Mouse (Mus musculus): ENCODE results near the gene Zfp219.

The Zfp219 gene

DNA sequence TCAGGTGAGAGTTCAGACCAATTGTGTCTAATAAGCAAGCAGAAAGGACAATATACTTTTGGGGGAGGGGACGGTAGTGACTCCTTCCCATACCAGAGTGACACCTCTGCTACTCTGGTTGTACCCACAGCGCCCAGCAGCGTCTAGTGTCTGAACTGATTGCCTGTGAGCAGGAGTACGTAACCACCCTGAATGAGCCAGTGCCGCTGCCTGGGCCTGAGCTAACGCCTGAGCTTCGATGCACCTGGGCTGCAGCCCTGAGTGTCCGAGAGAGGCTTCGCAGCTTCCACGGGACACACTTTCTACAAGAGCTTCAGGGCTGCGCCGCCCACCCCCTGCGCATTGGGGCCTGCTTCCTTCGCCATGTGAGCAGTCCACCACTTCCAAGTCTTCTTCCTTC, 23.1 kb downstream of the Zfp219 start:
- DNase-seq (ENCODE audit: low spot score in 2 of 2), result no peak

DNA sequence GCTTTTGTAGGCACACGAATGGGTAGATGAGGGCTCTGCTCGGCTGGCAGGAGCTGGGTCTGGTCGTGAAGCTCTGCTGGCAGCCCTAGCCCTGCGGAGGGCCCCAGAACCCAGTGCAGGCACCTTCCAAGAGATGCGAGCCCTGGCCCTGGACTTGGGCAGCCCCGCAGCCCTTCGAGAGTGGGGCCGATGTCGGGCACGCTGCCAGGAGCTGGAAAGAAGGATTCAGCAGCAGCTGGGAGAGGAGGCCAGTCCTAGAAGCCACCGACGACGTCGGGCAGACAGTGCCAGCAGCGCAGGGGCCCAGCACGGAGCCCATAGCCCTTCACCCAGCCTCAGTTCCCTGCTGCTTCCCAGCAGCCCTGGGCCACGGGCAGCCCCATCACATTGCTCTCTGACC, 23.7 kb downstream of the Zfp219 start:
- no peak for DNase-seq (ENCODE audit: low spot score in 2 of 2)

GRCm38 (mm10) chr14:51996231-51996841, 24.2 kb downstream of the Zfp219 start:
- DNase-seq (ENCODE audit: low spot score in 2 of 2), result no peak

- DNase-seq (ENCODE audit: low spot score in 2 of 2), result no peak
These were observed 25.2 kb downstream of the Zfp219 start for GRCm38 (mm10) chr14:51995219-51995871.

DNA sequence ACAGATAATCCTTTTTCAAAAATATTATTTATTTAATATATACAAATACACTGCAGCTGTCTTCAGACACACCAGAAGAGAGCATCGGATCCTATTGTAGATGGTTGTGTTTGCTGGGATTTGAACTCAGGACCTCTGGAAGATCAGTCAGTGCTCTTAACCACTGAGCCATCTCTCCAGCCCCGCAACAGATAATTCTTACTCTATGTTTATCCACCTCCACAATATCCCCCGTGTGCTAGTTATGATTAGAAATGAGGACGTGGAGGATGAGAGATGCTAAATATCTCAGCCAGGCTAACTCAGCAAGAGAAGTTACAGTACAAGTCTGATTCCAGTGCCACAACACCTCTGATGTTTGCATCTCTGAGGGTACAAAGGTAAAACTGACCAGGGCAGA, 26.1 kb downstream of the Zfp219 start:
- DNase-seq (ENCODE audit: low spot score in 2 of 2), result no peak

DNA sequence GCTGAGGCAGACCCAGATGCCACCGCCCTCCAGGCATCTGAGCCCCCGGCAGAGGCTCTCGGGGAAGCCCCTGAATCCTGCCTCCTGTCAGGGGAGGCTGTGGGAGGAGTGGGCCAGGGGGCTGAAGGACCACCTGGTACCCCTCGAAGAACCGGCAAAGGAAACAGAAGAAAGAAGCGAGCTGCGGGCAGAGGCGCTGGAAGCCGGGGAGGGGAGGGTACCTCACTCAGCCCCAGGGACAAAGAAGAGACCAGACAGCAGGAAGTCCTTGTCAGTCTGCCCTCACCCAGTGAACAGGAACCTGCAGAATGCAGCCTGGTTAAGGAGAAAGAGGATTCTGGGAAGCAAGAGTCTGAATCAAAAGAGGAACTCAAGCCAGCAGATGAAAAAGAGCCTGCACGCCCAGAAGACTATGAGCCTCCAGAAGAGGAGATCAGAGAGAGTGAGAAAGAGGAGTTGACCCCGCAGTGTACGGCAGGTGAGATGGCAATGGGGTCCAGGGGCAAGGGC, 31.0 kb downstream of the Zfp219 start:
- no peak for DNase-seq (ENCODE audit: low spot score in 2 of 2)

DNA sequence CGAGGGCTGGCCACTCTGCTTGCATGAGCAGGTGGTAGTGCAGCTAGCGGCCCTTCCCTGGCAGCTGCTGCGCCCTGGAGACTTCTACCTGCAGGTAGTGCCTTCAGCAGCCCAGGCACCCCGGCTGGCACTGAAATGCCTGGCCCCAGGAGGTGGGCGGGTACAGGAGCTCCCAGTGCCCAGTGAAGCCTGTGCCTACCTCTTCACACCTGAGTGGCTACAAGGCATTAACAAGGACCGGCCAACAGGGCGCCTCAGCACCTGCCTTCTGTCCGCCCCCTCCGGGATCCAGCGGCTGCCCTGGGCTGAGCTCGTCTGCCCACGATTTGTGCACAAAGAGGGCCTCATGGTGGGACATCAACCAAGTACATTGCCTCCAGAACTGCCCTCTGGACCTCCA, 31.8 kb downstream of the Zfp219 start:
- no peak for DNase-seq (ENCODE audit: low spot score in 2 of 2)

DNA sequence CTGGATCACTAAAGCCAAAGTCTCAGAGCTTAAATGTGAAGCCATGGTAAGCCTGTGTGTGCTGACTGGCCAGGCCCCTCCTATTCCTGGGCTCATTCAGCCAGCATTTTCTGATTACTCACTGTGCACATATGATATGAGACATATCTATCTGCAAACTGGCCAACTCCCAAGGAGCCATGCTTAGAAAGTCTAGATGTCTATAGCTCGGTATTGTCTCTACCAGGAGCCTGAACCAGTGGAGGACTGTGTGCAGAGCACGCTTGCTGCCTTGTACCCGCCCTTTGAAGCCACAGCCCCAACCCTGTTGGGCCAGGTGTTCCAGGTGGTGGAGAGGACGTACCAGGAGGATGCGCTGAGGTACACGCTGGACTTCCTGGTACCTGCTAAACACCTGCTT, 33.4 kb downstream of the Zfp219 start:
- DNase-seq (ENCODE audit: low spot score in 2 of 2), result no peak

DNA sequence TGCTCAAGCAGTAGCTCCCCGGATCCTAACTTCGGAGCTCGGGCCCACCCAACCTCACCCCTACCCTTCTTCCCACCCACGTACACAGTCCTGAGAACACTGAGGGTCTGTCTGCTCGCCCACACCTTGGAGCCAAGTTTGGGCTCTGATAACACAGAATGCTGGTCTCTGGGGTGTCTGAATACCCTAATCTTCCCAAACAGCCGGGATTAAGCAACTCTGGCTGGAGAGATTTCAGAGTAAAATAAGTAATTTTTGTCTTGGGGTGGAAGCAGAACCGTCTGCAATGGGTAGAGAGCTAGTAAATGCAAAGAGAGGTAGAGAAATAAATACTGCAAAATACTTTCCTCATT, 34.4 kb downstream of the Zfp219 start:
- DNase-seq (ENCODE audit: low spot score in 2 of 2), result no peak

DNA sequence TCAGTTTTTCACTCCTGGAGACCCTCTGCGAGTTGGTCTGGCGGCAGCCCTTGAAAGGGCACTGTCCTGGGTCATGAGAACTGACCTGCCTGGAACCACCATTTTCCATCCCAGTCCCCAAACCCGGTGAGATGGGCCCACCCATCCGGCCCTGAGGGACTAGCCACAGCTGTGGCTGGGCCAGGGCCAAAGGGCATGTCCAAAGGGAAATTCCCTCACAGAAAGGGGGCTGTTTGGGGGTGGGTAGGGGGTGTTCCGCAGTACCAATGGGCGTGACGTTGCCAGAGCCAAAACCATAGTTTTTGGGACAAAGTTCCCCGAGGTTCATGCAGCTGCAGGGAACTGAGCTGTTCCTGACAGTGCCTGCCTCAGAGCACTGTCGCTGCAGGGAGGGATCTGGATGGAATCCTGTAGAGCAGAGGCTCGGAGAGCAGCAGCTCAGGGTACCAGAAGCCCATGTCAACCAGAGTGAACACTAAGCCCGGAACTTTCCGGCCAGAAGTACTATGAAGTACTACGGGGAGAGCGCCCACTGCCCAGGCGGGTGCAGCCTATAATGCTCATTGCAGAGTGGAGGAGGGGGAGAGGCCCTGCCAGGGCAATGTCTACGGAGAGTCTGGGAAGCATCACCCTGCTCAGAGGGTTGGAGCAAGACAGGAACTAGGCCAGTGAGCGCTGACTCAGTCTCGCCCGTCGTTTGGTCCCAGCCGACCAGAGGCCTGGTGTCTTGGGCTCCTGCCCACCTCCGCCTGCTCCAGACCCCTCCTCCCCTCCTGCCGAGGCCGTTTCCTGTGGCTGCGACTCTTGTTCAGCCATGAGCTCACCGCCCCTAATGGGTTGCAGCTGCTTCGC, 35.0 kb downstream of the Zfp219 start:
- DNase-seq (ENCODE audit: low spot score in 2 of 2), result peak; percentile 90 to 92

DNA sequence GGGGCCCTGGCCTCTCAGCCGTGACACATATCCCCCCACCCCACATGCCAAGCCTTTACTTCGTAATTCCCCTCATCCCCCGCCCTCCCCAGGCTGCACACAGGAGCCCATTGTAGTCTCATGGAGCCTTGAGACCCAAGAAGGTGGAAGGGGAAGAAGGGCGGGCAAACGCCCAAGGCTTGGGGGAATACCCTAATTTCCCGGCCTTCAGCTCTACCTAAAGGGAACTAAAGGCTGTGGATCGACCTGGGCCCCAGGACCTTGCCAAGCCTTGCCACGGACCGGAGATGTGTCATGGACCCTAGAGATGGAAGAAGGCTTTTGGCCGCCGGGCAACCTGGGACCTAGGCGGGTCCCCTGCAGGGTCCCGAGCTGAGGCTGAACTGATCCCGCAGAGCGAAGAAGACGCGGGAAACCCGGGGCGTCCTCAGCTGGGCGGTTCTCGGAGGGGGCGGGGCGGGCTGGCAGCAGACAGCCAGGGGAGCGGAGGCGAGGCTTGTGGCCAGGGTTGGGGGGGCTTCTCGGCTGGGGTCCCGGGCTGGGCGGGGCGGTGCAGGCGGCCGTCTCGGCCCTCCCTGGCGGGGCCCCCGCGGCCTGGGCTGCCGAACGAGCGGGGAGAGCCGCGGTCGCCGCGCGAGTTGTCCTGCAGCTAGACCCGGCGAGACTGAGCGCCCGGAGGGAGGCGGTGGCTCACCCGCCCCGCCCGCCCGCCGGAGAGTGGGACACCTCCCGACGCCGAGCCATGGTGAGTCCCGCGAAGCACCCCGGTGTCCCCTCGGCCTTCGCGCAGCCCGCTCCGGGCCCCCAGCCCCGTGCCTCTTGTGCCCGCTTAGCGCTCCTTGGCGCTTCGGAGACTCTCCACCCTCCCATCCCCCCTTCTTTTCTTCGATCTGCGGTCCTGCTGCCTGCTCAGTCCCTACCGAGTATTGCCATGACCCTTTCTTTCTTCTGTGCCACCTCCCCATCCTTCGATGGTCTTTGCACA, 36.0 kb downstream of the Zfp219 start, which contains the start of gene Arhgef40:
TSS of gene Arhgef40 (plus strand) at position 473 of the 985 bp plus-strand sequence.
- DNase-seq (ENCODE audit: low spot score in 2 of 2), result peak; percentile 75 to 78

DNA sequence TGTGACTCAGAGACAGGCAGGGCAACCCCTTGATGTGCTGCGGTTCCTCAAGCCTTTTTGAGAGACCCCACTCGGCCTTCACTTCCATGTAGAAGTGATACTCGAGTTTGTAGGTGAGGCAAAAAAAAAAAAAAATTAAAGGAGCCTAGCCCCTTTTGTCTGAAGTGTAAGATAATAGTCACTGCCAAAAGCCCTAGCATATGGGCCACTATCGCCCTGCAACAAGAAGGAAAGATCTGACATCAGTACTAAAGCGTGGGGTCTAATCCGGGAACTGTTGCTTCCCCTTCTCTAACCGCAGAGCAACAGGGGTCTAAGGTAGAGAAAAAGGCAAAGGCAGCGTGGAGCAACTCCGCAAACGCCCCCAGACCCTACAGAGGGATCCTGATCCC, 36.7 kb downstream of the Zfp219 start:
- DNase-seq (ENCODE audit: low spot score in 2 of 2), result no peak

- no peak for DNase-seq (ENCODE audit: low spot score in 2 of 2)
These were observed 37.3 kb downstream of the Zfp219 start for GRCm38 (mm10) chr14:51983251-51983650.

- no peak for DNase-seq (ENCODE audit: low spot score in 2 of 2)
These were observed 41.3 kb downstream of the Zfp219 start for GRCm38 (mm10) chr14:51979252-51979651.

GRCm38 (mm10) chr14:51967400-51967799, 53.1 kb downstream of the Zfp219 start:
- DNase-seq (ENCODE audit: low spot score in 2 of 2), result no peak

DNA sequence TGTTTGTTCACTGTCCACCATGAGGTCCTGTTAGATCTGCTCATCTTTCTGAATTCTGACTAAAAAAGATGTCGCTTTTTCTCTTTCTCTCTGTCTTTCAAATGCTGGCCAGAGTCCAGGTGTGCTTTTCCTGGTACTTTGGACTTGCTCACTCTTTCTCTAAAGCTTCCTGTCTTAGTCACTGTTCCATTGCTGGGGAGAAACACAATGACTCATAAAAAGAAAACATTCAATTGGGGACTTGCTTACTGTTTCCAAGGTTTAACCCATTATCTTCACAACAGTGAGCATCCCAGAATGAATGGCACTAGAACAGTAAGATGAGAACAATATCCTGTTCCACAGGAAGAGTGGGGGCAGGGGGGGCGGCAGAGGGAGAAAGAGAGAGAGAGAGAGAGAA, 60.2 kb downstream of the Zfp219 start:
- DNase-seq (ENCODE audit: low spot score in 2 of 2), result no peak
